Mouse (Mus musculus): ENCODE results near the gene Fgfr2.

- TF ChIP-seq CTCF (IDR thresholded peaks at IDR 0.05; ENCODE audit: insufficient read depth, low read length) (no peak), POLR2A (IDR thresholded peaks at IDR 0.05; ENCODE audit: borderline replicate concordance, extremely low read depth, low read depth, low read length) (no peak)
These were observed 799.7 kb downstream of the Fgfr2 start for GRCm38 (mm10) chr7:132323430-132323829.
